Mouse (Mus musculus) right cerebral cortex, adult 18-20 months (tissue): ENCODE data around the gene Bcl2l12.

Experiments
- DNase-seq: peaks from one replicate; pipeline ENCODE4 v3.0.0; 2022; ENCODE audit warnings: mixed read lengths

The Bcl2l12 gene

GRCm38 (mm10) chr7:44985595-44986191, 12.8 kb downstream of the Bcl2l12 start:
- DNase-seq = peak; percentile 60

GRCm38 (mm10) chr7:44984833-44985164, 13.7 kb downstream of the Bcl2l12 start:
- no peak for DNase-seq

DNA sequence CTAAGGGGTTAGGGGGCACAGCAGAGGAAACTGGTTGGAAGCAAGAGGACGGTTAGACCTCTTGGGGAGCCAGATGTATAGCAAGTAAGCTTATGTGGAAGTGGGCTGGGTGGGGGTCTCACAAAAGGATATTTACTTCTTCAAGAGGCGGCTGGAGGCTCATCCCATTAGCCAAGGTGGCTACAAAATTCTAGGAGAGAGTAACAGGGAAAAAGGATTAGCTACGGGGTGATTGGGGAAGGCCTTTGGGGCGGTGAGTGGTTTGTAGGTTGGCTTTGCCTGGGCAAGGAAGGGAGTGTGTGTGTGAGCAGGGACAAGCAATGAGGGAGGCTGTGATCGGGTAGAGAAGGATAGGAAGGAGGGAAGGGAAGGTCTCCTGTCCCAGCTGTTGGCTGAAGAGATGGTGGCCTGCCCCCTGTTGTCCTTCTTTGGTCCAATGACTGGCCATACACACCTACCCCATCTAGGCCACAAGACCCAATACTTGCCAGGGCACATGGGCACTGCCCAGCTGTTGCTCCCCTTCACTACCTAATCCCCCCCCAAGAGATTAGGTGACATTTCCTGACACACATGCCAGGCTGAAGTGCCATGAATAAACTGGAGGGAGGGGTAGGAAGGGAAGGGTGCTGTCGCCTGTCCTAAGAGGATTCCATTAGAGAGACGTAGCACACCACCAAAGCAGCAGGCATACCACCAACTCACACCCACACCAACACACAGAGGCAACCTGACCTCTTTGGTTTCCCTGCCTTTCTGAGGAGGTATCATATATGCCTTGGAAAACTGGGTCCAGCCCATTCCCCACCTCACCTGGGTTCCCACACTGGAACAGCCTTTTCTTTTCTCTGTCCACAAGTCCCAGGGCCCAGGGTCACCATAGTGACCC, 14.3 kb downstream of the Bcl2l12 start:
- no peak for DNase-seq

- peak; percentile 76 for DNase-seq
Observed at GRCm38 (mm10) chr7:44983085-44983484, 15.4 kb downstream of the Bcl2l12 start.

DNA sequence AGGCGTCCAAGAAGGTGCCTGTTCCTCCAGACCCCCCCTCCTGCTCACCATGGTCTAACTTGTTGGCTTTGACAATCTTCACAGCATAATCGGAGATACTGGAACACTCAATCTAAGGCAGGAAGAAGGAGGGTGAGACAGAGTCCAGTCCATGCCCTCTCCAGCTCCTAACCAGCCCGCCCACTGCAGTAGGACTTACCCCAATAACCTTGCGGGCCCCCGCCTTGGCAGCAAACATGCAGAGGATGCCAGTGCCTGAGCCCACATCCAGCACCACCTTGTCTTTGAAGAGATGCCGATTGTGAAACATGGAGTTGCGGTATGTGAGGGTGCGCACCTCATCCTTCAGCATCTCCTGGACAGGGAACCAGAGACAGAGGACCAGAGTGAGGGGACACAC, 17.0 kb downstream of the Bcl2l12 start:
- no peak for DNase-seq

- DNase-seq = no peak
Observed at GRCm38 (mm10) chr7:44978300-44978699, 20.2 kb downstream of the Bcl2l12 start.

DNA sequence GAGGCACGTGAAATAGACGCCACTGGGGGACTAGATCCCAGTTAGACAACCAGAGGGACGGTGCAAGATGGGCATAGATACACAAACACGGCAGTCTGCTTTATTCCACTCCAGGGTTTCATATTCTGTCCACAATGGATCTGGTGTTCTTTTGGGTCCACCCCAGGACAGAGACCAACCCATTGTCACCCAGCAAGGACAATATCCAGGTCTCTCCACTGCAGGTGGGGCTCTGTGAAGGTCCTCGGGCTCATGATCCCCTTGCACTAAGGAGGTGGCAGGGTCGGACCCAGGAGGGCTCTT, 23.4 kb downstream of the Bcl2l12 start:
- no peak for DNase-seq

DNA sequence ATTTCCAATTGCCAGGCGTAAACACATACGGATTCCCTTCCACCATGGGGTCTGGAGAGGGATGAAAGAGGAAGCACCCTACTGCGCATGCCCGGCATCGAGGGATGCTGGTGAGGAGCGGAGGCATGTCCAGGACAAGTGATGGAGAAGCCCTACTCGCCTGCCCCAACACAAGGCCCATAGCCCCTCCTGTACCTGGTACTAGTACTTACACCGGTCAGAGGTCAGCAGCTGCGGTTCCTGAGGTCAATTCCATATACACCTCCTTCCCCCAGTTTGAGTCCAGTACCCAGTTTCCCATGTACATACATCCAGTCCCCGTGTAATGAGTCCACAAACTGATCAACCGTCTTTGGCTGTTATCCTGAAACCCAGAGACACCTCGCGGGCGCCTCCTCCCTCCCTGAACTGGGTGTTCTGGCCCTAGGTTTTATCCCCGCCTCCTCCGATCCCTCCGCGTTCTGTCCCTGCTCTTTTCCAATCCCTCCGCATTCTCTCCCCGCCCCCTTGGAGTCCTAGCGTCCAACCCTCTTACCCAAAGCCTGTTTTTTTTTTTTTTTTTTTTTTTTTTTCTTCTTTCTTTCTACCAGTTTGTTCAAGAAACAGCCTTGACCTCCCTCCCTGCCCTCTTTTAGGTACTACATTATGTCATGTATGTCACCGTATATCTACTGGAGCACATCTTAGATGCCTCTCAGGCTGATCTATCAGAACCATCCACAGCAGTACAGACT, 24.0 kb downstream of the Bcl2l12 start, which contains the start of gene Cpt1c:
Cpt1c (minus strand) TSS at position 469 of the 734 bp plus-strand sequence.
- DNase-seq = peak; percentile 90

DNA sequence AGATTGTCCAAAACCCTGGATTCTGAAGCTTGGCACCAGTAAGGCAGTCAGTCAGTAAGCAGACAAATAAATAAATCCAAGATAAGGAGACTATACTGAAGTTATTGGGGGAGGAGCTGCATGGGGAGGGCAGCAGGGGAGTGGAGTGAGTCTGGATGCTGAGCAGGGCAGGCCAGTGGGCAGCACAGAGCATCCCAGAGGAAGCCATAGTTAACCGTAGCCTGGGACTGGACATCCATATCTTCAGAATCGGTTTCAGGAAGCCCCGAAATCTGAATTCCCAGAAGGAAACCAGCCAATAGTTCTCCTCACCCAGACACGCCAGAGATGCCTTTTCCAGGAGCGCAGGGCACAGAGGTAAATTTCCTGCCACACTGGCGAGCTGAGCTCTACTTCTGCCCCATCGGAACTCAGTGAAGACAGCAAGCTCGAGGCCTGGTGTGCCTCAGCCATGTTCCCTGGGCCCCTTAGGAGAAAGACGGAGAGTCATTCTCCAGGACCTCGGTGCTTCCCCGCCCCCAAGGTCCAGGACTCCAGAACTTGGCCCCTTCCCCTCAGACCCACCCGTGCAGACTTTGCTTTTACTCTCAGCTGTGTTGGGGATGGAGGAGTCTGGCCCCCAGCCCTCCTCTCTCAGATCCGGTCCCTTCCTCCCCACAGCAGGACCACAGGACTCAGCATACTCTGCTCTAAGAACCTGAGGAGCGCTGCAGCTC, 24.9 kb downstream of the Bcl2l12 start:
- DNase-seq = no peak

GRCm38 (mm10) chr7:44971142-44971541, 27.4 kb downstream of the Bcl2l12 start:
- DNase-seq = no peak

- peak; percentile 87 for DNase-seq
Observed at GRCm38 (mm10) chr7:44970231-44970691, 28.3 kb downstream of the Bcl2l12 start.

- DNase-seq = no peak
Observed at GRCm38 (mm10) chr7:44966638-44967037, 31.9 kb downstream of the Bcl2l12 start.

GRCm38 (mm10) chr7:44965975-44966374, 32.5 kb downstream of the Bcl2l12 start:
- DNase-seq = no peak

- no peak for DNase-seq
Observed at GRCm38 (mm10) chr7:44964990-44965389, 33.5 kb downstream of the Bcl2l12 start.

- DNase-seq = no peak
Observed at GRCm38 (mm10) chr7:44962831-44963230, 35.7 kb downstream of the Bcl2l12 start.

- no peak for DNase-seq
Observed at GRCm38 (mm10) chr7:44962337-44962736, 36.2 kb downstream of the Bcl2l12 start.

DNA sequence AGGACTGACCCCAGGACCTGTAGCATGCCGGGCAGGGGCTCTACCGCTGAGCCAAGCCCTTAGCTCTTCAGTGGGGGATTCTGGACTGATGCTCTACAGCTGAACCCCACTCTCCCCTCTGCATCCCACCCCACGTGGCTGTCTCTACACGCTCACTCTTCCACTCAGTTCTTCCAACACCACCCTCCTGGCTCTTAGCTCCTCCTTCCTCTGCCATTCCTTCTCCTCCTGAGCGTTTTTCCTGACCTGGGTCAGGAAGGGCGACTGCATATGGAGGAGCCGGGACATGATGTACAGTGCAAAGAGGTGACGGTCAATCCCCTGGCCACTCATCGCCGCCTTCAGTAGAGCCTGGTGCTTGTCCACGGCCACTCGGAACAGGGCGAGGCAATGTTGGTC, 38.0 kb downstream of the Bcl2l12 start:
- no peak for DNase-seq

DNA sequence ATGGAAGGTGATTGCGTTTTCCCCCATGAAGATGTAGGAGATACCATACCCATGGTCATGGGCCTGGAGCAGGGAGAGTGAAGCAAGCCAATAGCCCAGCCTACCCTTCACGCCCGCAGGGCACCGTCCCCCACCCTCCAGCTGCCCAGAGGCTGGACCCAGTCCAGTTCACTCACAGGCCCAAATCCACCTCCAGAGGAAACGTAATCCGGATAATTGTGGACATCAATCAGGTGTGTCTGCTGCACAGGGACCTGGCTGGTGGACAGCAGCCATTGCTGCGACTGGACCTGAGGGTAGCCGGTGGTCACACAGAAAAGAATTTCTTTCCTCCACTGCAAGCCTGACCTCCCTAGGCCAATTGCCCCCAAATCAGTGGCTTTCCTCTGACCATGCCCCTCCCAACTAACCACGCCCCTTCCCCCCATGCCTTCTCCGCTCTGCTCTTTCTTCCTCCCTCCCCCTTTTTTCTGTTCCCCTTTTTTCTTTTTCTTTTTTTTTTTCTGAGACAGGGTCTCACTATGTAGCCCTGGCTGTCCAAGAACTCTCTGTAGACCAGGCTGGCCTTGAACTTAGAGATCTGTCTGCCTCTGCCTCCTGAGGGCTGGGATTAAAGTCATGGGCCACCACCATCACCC, 38.5 kb downstream of the Bcl2l12 start:
- DNase-seq = no peak

DNA sequence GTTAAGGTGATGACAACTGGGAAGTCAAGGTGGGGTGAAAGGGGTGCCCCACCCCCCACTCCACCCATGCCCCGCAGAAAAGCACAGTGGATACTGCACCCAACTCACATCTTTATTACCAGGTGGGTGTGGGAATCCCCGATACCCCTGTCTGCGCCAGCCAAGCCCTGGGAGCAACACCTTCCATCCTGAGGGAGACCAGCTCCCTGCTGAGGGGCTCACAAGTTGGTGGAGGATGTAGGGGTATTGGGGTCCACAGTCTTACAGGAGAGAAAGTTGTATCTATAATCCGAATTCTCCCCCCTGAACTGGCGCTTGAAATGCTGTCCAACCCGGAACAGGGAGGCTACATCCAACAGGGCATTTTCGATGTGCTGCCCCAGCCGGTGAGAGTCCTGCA, 39.2 kb downstream of the Bcl2l12 start:
- DNase-seq = no peak

GRCm38 (mm10) chr7:44958208-44958607, 40.3 kb downstream of the Bcl2l12 start:
- no peak for DNase-seq

DNA sequence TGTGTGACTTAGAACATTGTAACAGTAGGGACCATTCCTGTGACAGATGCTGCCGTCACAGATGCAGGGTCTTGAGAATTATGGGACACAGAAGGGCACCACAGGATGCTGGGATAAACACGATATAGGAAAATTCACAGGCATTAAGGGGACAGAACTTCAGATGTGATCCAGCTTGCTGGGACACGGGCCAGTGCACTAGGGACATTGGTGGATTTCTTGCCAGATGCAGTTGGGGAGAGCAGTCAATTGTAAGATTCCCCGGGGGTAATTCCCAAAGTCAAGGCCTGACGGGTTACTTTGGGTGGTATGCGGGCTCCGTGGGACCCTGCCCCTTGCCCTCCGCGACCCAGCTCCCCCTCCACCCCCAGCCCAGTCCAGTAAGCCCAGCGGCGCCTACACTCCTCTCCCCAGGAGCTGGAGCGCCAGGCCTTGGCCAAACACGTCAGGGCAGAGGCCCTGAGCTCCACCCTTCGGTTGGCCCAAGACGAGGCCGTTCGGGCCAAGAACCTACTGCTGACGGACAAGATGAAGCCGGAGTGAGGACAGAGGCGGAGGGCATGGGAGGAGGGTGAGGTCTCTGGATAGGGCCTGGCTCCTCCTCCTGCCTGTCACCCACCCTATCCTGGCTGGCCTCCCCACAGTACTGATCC, 41.2 kb downstream of the Bcl2l12 start:
- DNase-seq = no peak

GRCm38 (mm10) chr7:44956266-44956665, 42.2 kb downstream of the Bcl2l12 start:
- no peak for DNase-seq
